Mouse (Mus musculus) MEL (cell line): ENCODE measurements around the gene Fez2.

ENCODE experiments used
- CHD2 ChIP-seq: IDR thresholded peaks from 2 replicates; pipeline ENCODE4 v1.6.1; 2011; ENCODE audit warnings: low read length, improper control_type of control experiment
- CTCF ChIP-seq, 3 experiments: IDR thresholded peaks in 2 of 3; conservative IDR thresholded peaks in 1 of 3; 2 replicates each; pipeline ENCODE4 v1.5.1; 2011 to 2012; ENCODE audit warnings: low read length in 3 of 3, low read depth in 2 of 3, mild to moderate bottlenecking in 2 of 3, improper control_type of control experiment in 1 of 3, inconsistent platforms in 1 of 3, mixed read lengths in 1 of 3, moderate library complexity in 1 of 3; ENCODE audit not compliant: control insufficient read depth in 1 of 3, insufficient read depth in 1 of 3, poor library complexity in 1 of 3, severe bottlenecking in 1 of 3
- E2F4 ChIP-seq: IDR thresholded peaks from 2 replicates; pipeline ENCODE4 v1.6.1; 2011; ENCODE audit warnings: low read depth, low read length, improper control_type of control experiment, borderline replicate concordance
- EP300 ChIP-seq, 2 experiments: IDR thresholded peaks; 2 replicates each; pipeline ENCODE4 v1.6.1; 2011; ENCODE audit warnings: improper control_type of control experiment in 2 of 2, low read length in 2 of 2, low read depth in 1 of 2, mild to moderate bottlenecking in 1 of 2
- GATA1 ChIP-seq: IDR thresholded peaks from 2 replicates; pipeline ENCODE4 v1.6.1; 2011; ENCODE audit warnings: low read depth, low read length, improper control_type of control experiment
- HCFC1 ChIP-seq: IDR thresholded peaks from 2 replicates; pipeline ENCODE4 v1.6.1; 2012; ENCODE audit warnings: low read depth, mild to moderate bottlenecking, inconsistent platforms, low read length, improper control_type of control experiment, moderate library complexity
- JUND ChIP-seq: IDR thresholded peaks from 2 replicates; pipeline ENCODE4 v1.6.1; 2011; ENCODE audit warnings: low read depth, mild to moderate bottlenecking, improper control_type of control experiment, low read length
- MYC ChIP-seq: IDR thresholded peaks from 2 replicates; pipeline ENCODE4 v1.6.1; 2011; ENCODE audit warnings: low read depth, mild to moderate bottlenecking, low read length, improper control_type of control experiment, moderate library complexity
- POLR2A ChIP-seq, 2 experiments: IDR thresholded peaks; 2 replicates each; pipeline ENCODE4 v1.6.1; 2011 to 2012; ENCODE audit warnings: low read length in 2 of 2, mild to moderate bottlenecking in 2 of 2, control low read depth in 1 of 2, improper control_type of control experiment in 1 of 2, low read depth in 1 of 2, moderate library complexity in 1 of 2; ENCODE audit not compliant: control insufficient read depth in 1 of 2, insufficient read depth in 1 of 2, poor library complexity in 1 of 2
- SIN3A ChIP-seq: IDR thresholded peaks from 2 replicates; pipeline ENCODE4 v1.6.1; 2012; ENCODE audit warnings: low read length, improper control_type of control experiment, inconsistent platforms
- SMC3 ChIP-seq: IDR thresholded peaks from 2 replicates; pipeline ENCODE4 v1.6.1; 2011; ENCODE audit warnings: low read depth, low read length, improper control_type of control experiment
- TAL1 ChIP-seq: IDR thresholded peaks from 2 replicates; pipeline ENCODE4 v1.6.1; 2012; ENCODE audit warnings: mild to moderate bottlenecking, inconsistent platforms, low read length, moderate library complexity, mixed read lengths
- TCF12 ChIP-seq: IDR thresholded peaks from 2 replicates; pipeline ENCODE4 v1.6.1; 2014; ENCODE audit warnings: low read depth, mild to moderate bottlenecking, inconsistent platforms, low read length, improper control_type of control experiment, moderate library complexity

DNA sequence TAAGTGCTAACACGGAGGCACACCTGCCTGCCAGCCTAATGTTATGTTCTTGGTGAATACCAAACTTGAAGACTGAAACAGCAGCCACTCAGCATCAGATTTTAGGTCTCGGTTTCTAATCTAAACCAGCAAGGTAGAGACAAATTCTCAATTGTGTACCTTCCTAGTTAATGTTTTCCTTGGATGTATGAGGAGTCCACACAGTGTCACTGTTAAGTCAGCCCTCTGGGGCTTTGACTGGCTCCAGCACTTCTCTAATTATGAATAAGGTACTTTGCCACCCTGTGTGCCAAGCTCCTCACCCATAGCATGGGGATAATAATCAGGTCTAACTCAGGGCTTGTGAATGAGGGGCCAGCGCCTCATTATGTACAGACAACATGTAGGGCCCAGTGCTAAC, 35.6 kb downstream of the Fez2 start:
- TF ChIP-seq TCF12 (no peak), SMC3 (no peak), GATA1 (no peak), CTCF (IDR thresholded peaks at IDR 0.05 in 2 of 3, conservative IDR thresholded peaks at IDR 0.05 in 1 of 3; ENCODE audit: control insufficient read depth in 1 of 3, insufficient read depth in 1 of 3, low read depth in 2 of 3, low read length in 3 of 3, poor library complexity in 1 of 3, severe bottlenecking in 1 of 3) (no peak), CHD2 (no peak), POLR2A (IDR thresholded peaks at IDR 0.05; ENCODE audit: control insufficient read depth in 1 of 2, insufficient read depth in 1 of 2, low read depth in 1 of 2, low read length in 2 of 2, poor library complexity in 1 of 2) (no peak), E2F4 (no peak), EP300 (IDR thresholded peaks at IDR 0.05; ENCODE audit: low read depth in 1 of 2, low read length in 2 of 2) (no peak), JUND (no peak), SIN3A (no peak), HCFC1 (no peak), TAL1 (no peak), MYC (no peak)
